Mouse (Mus musculus) midbrain, embryonic 10.5 days (tissue): ENCODE results near the gene Elk3. TPM values are rescaled to one million over a fixed set of nuclear protein-coding genes. Genes with fewer than 3 reads are reported as not detected.

Experiments
- DNase-seq: peaks from one replicate; pipeline ENCODE4 v3.0.0-alpha.2; 2017; ENCODE audit warnings: low spot score
- H3K27ac ChIP-seq: fragments of 300-500 bp; sonication (generic); replicated peaks from 2 replicates; pipeline ENCODE4 v1.5.1; 2016; ENCODE audit warnings: mild to moderate bottlenecking
- H3K27me3 ChIP-seq: fragments of 300-500 bp; sonication (generic); 2 replicates; pipeline ENCODE4 v1.6.1; 2016; ENCODE audit warnings: low read depth, mild to moderate bottlenecking; ENCODE audit not compliant: poor library complexity, severe bottlenecking
- H3K36me3 ChIP-seq: fragments of 300-500 bp; sonication (generic); 2 replicates; pipeline ENCODE4 v1.6.1; 2016; ENCODE audit warnings: mild to moderate bottlenecking, moderate library complexity
- H3K4me1 ChIP-seq: fragments of 300-500 bp; sonication (generic); 2 replicates; pipeline ENCODE4 v1.6.1; 2016
- H3K4me3 ChIP-seq: fragments of 300-500 bp; sonication (generic); 2 replicates; pipeline ENCODE4 v1.5.1; 2016; ENCODE audit warnings: mild to moderate bottlenecking, moderate library complexity
- H3K9me3 ChIP-seq: fragments of 300-500 bp; sonication (generic); replicated peaks from 2 replicates; pipeline ENCODE4 v1.6.1; 2016; ENCODE audit warnings: mild to moderate bottlenecking
- WGBS: fragments of 180-500 bp; shearing (Covaris S2); methylation state at CpG from one replicate; pipeline ENCODE4 v1.1.7; 2016; 5-methylcytosine and 5-hydroxymethylcytosine counted together
- polyA plus RNA-seq: library from polyadenylated mRNA; unstranded; fragments of >200 nt; fragmentation: Nextera tagmentation; extraction: Ambion mirVana; gene quantifications from 2 replicates; pipeline ENCODE4 v1.2.1, GENCODE M21; 2016

Elk3 gene
- polyA plus RNA-seq, 1 experiment from 2014 or later, result 10.6 TPM

- H3K9me3 ChIP-seq, result no peaks in the 10 kb centered on the region
- no peaks in the 10 kb centered on the region for H3K27me3 ChIP-seq
- no peak overlapping the region for H3K4me3 ChIP-seq
- H3K4me1 ChIP-seq, result peaks cover 8% of the 10 kb centered on the region
- DNase-seq, result no peak
- no peak overlapping the region for H3K27ac ChIP-seq
- WGBS, result 75% methylated on average over 4 of the region's 4 CpGs
- 0 out of 2 replicates have a peak, but pooled peaks cover 11% of the 10 kb centered on the region for H3K36me3 ChIP-seq
Observed at GRCm38 (mm10) chr10:93283258-93283657, 27.7 kb downstream of the Elk3 start.

DNA sequence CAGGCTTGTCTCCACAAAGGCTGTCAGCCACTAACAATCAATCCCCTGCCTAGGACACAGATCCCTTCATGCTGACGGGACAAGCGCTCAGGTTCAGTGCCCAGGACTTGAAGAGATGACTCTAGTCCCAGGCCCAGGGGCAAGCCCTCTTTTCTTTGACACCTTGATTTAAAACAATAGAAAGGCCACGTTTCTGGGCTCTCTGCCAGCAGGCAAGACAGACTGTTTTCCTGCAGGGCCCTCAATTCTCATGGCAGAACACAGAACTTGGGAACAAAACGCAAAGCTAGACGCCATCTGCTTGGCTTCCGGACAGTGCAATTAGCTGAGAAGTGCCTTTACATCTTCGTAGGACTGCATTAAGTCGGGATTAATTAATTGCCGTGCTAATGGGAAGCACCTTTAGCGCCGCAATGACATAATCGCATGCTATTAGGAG is 28.4 kb downstream of the Elk3 start:
- peaks cover 13% of the 10 kb centered on the region for H3K4me1 ChIP-seq
- H3K9me3 ChIP-seq, result no peaks in the 10 kb centered on the region
- H3K27ac ChIP-seq, result 0 out of 2 replicates have a peak overlapping the region, but pooled peaks have one; percentile 23
- no peak for DNase-seq
- H3K36me3 ChIP-seq, result 0 out of 2 replicates have a peak, but pooled peaks cover 11% of the 10 kb centered on the region
- H3K4me3 ChIP-seq, result no peak overlapping the region
- WGBS, result 59% methylated on average over 12 of the region's 12 CpGs
- H3K27me3 ChIP-seq, result no peaks in the 10 kb centered on the region

DNA sequence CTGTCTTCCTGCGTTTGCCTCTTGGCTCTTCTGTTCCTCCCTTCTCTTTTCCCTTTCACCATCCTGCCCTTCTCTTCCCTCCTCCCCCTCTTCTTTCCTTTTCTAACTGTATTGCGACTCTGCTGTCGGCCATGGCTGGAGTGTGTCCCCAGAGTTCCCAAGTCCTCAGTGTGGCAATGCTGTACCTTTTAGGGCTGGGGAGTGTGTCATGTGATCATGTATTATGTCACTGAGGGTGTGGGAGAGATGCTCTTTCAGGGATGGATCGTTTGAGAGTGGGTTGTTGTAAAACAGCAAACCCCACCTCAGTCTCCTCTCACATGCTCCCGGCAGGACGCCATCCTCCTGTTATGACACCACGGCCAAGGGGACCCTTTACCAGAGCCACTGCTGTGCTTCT is 29.8 kb downstream of the Elk3 start:
- 82% methylated on average over 7 of the region's 7 CpGs for WGBS
- Histone ChIP-seq H3K4me3 (no peak overlapping the region), H3K27me3 (no peaks in the 10 kb centered on the region; the same call in 1 of the 2 replicates), H3K9me3 (no peaks in the 10 kb centered on the region), H3K27ac (no peak overlapping the region), H3K36me3 (0 out of 2 replicates have a peak, but pooled peaks cover 11% of the 10 kb centered on the region), H3K4me1 (peaks cover 26% of the 10 kb centered on the region)
- DNase-seq, result no peak

DNA sequence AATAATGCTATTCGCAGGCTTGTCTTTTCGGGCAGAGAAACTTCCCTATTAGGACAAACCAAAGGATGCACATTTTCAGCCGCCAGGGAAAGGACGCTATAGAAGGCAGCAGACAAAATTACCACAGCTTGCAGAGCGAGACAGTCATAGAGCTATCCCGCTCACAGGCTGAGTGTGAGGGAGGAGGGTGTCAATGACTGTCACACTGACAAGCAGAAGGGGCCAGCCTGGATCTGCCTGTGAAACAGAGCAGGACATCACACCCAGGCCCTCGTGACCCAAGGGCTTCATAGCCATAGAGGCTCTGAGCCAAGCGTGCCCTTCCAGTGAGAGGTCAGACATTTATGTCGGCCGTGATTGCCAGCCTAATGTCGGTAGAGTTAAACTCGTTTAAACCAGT is 30.3 kb downstream of the Elk3 start:
- DNase-seq, result no peak
- H3K27me3 ChIP-seq, result no peaks in the 10 kb centered on the region; the same call in 1 of the 2 replicates
- WGBS, result 91% methylated on average over 12 of the region's 12 CpGs
- H3K9me3 ChIP-seq, result no peaks in the 10 kb centered on the region
- no peak overlapping the region for H3K4me3 ChIP-seq
- 0 out of 2 replicates have a peak, but pooled peaks cover 11% of the 10 kb centered on the region for H3K36me3 ChIP-seq
- no peak overlapping the region for H3K27ac ChIP-seq
- H3K4me1 ChIP-seq, result peaks cover 31% of the 10 kb centered on the region

GRCm38 (mm10) chr10:93279062-93279461 is 31.9 kb downstream of the Elk3 start:
- Histone ChIP-seq H3K4me3 (no peak overlapping the region), H3K36me3 (0 out of 2 replicates have a peak, but pooled peaks cover 7% of the 10 kb centered on the region), H3K4me1 (peaks cover 38% of the 10 kb centered on the region), H3K9me3 (no peaks in the 10 kb centered on the region), H3K27ac (no peak overlapping the region), H3K27me3 (no peaks in the 10 kb centered on the region; the same call in 1 of the 2 replicates)
- no peak for DNase-seq
- 88% methylated on average over 9 of the region's 9 CpGs for WGBS

- Histone ChIP-seq H3K9me3 (no peaks in the 10 kb centered on the region), H3K27ac (no peak overlapping the region), H3K36me3 (0 out of 2 replicates have a peak, but pooled peaks cover 3% of the 10 kb centered on the region), H3K4me1 (peaks cover 40% of the 10 kb centered on the region), H3K4me3 (no peak overlapping the region), H3K27me3 (no peaks in the 10 kb centered on the region; the same call in 1 of the 2 replicates)
- WGBS, result 75% methylated on average over 8 of the region's 8 CpGs
- no peak for DNase-seq
Observed at GRCm38 (mm10) chr10:93278361-93278760, 32.6 kb downstream of the Elk3 start.

DNA sequence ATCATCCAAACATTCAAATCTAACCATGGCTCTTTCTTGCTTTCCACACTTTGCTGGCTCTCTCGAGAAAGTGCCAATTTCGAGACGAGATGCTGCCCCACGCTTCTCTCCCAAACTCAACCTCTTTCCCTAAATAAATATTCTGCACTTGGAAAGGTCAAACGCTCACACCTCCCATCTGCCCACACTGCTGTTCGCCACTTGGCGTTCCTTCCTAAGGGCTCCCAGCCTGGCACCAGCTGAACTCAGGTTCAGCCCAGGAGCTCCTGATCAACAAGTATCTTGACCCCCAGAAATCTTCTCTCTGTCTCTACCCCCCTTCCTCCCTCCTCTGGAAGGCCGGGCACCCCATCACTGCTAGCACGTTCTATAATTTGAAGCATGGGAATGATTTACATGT is 34.1 kb downstream of the Elk3 start:
- H3K4me3 ChIP-seq, result peak overlapping the region; percentile 48
- H3K27me3 ChIP-seq, result no peaks in the 10 kb centered on the region; the same call in 1 of the 2 replicates
- H3K4me1 ChIP-seq, result peaks cover 32% of the 10 kb centered on the region
- H3K9me3 ChIP-seq, result no peaks in the 10 kb centered on the region
- H3K36me3 ChIP-seq, result no peaks in the 10 kb centered on the region
- 68% methylated on average over 9 of the region's 9 CpGs for WGBS
- peak overlapping the region; percentile 71 for H3K27ac ChIP-seq
- DNase-seq, result no peak

DNA sequence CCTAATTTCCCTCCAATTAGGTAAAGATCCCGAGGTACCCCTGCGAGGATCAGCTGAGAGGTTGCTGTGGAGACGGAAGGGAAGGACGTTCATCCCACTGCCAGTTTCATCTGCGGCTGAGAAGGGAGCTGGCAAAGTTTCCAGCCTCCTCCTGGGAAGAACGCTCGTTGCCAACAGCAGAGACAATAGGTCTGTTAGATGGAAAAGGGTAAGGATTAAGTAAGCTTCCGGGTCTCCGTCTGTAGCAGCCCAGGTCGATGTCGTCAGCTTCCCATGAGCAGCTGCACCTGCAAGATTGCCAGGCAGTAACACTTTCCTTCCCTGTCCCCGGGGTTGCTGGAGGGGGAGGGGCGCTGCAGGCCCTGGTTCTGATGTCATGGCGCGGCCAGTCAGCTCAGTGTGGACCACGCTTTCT is 34.6 kb downstream of the Elk3 start:
- peak overlapping the region; percentile 71 for H3K27ac ChIP-seq
- H3K27me3 ChIP-seq, result no peaks in the 10 kb centered on the region; the same call in 1 of the 2 replicates
- H3K4me1 ChIP-seq, result peaks cover 32% of the 10 kb centered on the region
- peak; percentile 68 for DNase-seq
- peak overlapping the region; percentile 48 for H3K4me3 ChIP-seq
- 5% methylated on average over 16 of the region's 16 CpGs for WGBS
- H3K9me3 ChIP-seq, result no peaks in the 10 kb centered on the region
- H3K36me3 ChIP-seq, result no peaks in the 10 kb centered on the region

- peak; percentile 48 for DNase-seq
- 46% methylated on average over 25 of the region's 25 CpGs for WGBS
- Histone ChIP-seq H3K9me3 (no peaks in the 10 kb centered on the region), H3K36me3 (no peaks in the 10 kb centered on the region), H3K4me3 (peak overlapping the region; percentile 48; the same call in 1 of the 2 replicates), H3K27ac (peak overlapping the region; percentile 71), H3K4me1 (peaks cover 32% of the 10 kb centered on the region), H3K27me3 (no peaks in the 10 kb centered on the region; the same call in 1 of the 2 replicates)
Observed at GRCm38 (mm10) chr10:93275212-93276136, 35.5 kb downstream of the Elk3 start.

DNA sequence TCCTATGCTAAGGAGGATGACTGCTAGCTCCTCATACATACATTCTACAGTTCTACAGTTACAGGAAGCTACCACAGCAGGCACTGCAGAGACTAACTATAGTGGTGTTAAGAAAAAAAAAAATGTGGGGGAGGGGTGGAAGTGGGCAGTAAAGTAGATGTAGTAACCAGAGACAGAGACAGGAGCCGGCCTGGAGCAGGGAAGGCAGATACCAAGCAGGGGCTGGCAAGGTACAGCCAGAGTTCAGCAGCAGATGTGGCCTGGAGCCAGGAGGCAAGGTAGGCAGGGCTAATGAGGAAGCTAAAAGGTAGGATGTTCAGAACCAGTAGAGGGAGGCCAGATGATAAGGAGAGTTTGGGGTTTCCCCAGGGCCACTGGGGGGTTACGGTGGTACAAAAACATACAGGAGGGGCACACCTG is 36.6 kb downstream of the Elk3 start:
- Histone ChIP-seq H3K4me1 (peaks cover 35% of the 10 kb centered on the region), H3K27me3 (no peaks in the 10 kb centered on the region; the same call in 1 of the 2 replicates), H3K9me3 (no peaks in the 10 kb centered on the region), H3K36me3 (no peaks in the 10 kb centered on the region), H3K4me3 (no peak overlapping the region), H3K27ac (no peak overlapping the region)
- 76% methylated on average over 2 of the region's 2 CpGs for WGBS
- no peak for DNase-seq

GRCm38 (mm10) chr10:93272986-93273982 is 37.7 kb downstream of the Elk3 start:
- 84% methylated on average over 14 of the region's 14 CpGs for WGBS
- H3K4me3 ChIP-seq, result no peak overlapping the region
- H3K36me3 ChIP-seq, result no peaks in the 10 kb centered on the region
- peak overlapping the region; percentile 13; the same call in 1 of the 2 replicates for H3K27ac ChIP-seq
- no peaks in the 10 kb centered on the region for H3K9me3 ChIP-seq
- no peaks in the 10 kb centered on the region; the same call in 1 of the 2 replicates for H3K27me3 ChIP-seq
- H3K4me1 ChIP-seq, result peaks cover 35% of the 10 kb centered on the region
- no peak for DNase-seq

- H3K27ac ChIP-seq, result no peak overlapping the region
- 92% methylated on average over 7 of the region's 7 CpGs for WGBS
- no peak for DNase-seq
- H3K27me3 ChIP-seq, result no peaks in the 10 kb centered on the region; the same call in 1 of the 2 replicates
- H3K4me3 ChIP-seq, result no peak overlapping the region
- H3K9me3 ChIP-seq, result no peaks in the 10 kb centered on the region
- peaks cover 24% of the 10 kb centered on the region for H3K4me1 ChIP-seq
- H3K36me3 ChIP-seq, result no peaks in the 10 kb centered on the region
Observed at GRCm38 (mm10) chr10:93271831-93272230, 39.1 kb downstream of the Elk3 start.
